Mouse (Mus musculus) forebrain, embryonic 11.5 days (tissue): Measurements from ENCODE around the gene Ralgds. TPM values are rescaled to one million over a fixed set of nuclear protein-coding genes. Genes with fewer than 3 reads are reported as not detected.
A peak's percentile ranks its signal among the peaks of the same experiment; 100 is the strongest.

ENCODE experiments used
- ATAC-seq: fragments of 200-750 bp; cut with Nextera tagmentation; replicated peaks from 2 replicates; pipeline ENCODE4 v1.8.0; 2017; ENCODE audit warnings: moderate TSS enrichment; ENCODE audit not compliant: low FRiP score
- DNase-seq: peaks from one replicate; pipeline ENCODE4 v3.0.0-alpha.2; 2017; ENCODE audit warnings: low spot score
- H3K27ac ChIP-seq: fragments of 300-500 bp; sonication (generic); 2 replicates; pipeline ENCODE4 v1.5.1; 2014; ENCODE audit warnings: low read depth, low read length
- H3K27me3 ChIP-seq: fragments of 300-500 bp; sonication (generic); 2 replicates; pipeline ENCODE4 v1.6.1; 2014; ENCODE audit warnings: mild to moderate bottlenecking, low read length, mixed read lengths; ENCODE audit not compliant: control insufficient read depth, insufficient read depth
- H3K36me3 ChIP-seq: fragments of 300-500 bp; sonication (generic); 2 replicates; pipeline ENCODE4 v1.6.1; 2014; ENCODE audit warnings: mild to moderate bottlenecking, low read length, moderate library complexity, mixed read lengths; ENCODE audit not compliant: control insufficient read depth, insufficient read depth
- H3K4me1 ChIP-seq: fragments of 300-500 bp; sonication (generic); replicated peaks from 2 replicates; pipeline ENCODE4 v1.6.1; 2014; ENCODE audit warnings: low read length, mixed read lengths; ENCODE audit not compliant: control insufficient read depth, insufficient read depth
- H3K4me2 ChIP-seq: fragments of 300-500 bp; sonication (generic); 2 replicates; pipeline ENCODE4 v1.6.1; 2014; ENCODE audit warnings: low read depth, mild to moderate bottlenecking, low read length, moderate library complexity, mixed read lengths; ENCODE audit not compliant: severe bottlenecking
- H3K4me3 ChIP-seq: fragments of 300-500 bp; sonication (generic); 2 replicates; pipeline ENCODE4 v1.5.1; 2014; ENCODE audit warnings: low read depth, low read length
- H3K9ac ChIP-seq: fragments of 300-500 bp; sonication (generic); 2 replicates; pipeline ENCODE4 v1.6.1; 2014; ENCODE audit warnings: low read length
- H3K9me3 ChIP-seq: fragments of 300-500 bp; sonication (generic); 2 replicates; pipeline ENCODE4 v1.6.1; 2016; ENCODE audit warnings: low read length, mixed read lengths; ENCODE audit not compliant: control insufficient read depth
- WGBS: fragments of 180-500 bp; shearing (Covaris S2); extraction: QIAGEN DNeasy Blood & Tissue Kit; methylation state at CpG from one replicate; pipeline ENCODE4 v1.1.7; 2014; 5-methylcytosine and 5-hydroxymethylcytosine counted together
- polyA plus RNA-seq: library from polyadenylated mRNA; unstranded; fragments of >200 nt; fragmentation: Nextera tagmentation; extraction: Ambion mirVana; gene quantifications from 2 replicates; pipeline ENCODE4 v1.2.1, GENCODE M21; 2014

Ralgds gene
- polyA plus RNA-seq, 1 experiment from 2014 or later: 47.6 TPM

GRCm38 (mm10) chr2:28538817-28539128 lies 25.8 kb downstream of the Ralgds start:
- Histone ChIP-seq H3K4me2 (no peak overlapping the region), H3K27ac (no peak overlapping the region), H3K9ac (no peak overlapping the region), H3K27me3 (no peaks in the 10 kb centered on the region), H3K4me1 (peaks cover 19% of the 10 kb centered on the region; the same call in 1 of the 2 replicates), H3K36me3 (no peaks in the 10 kb centered on the region; the same call in 1 of the 2 replicates), H3K4me3 (no peak overlapping the region), H3K9me3 (no peaks in the 10 kb centered on the region)
- WGBS: 67% methylated on average over 1 of the region's 1 CpGs
- no peak for ATAC-seq
- DNase-seq: no peak

- WGBS: 62% methylated on average over 7 of the region's 7 CpGs
Observed at GRCm38 (mm10) chr2:28539206-28539605, 26.3 kb downstream of the Ralgds start.

GRCm38 (mm10) chr2:28539949-28540348 lies 27.0 kb downstream of the Ralgds start:
- WGBS: 87% methylated on average over 2 of the region's 2 CpGs
- no peak for ATAC-seq
- H3K27me3 ChIP-seq: no peaks in the 10 kb centered on the region
- peaks cover 14% of the 10 kb centered on the region; the same call in 1 of the 2 replicates for H3K4me1 ChIP-seq
- no peak overlapping the region for H3K27ac ChIP-seq
- no peak overlapping the region for H3K9ac ChIP-seq
- H3K4me3 ChIP-seq: no peak overlapping the region
- no peaks in the 10 kb centered on the region for H3K9me3 ChIP-seq
- H3K36me3 ChIP-seq: no peaks in the 10 kb centered on the region; the same call in 1 of the 2 replicates
- DNase-seq: no peak
- no peak overlapping the region for H3K4me2 ChIP-seq

More at GRCm38 (mm10) chr2:28539206-28539605, 26.3 kb downstream of the Ralgds start:
- H3K4me3 ChIP-seq: no peak overlapping the region
- no peaks in the 10 kb centered on the region; the same call in 1 of the 2 replicates for H3K36me3 ChIP-seq
- no peak for DNase-seq
- no peak overlapping the region for H3K27ac ChIP-seq
- H3K9ac ChIP-seq: peak overlapping the region; percentile 20; the same call in 1 of the 2 replicates
- H3K9me3 ChIP-seq: no peaks in the 10 kb centered on the region
- 0 out of 2 replicates have a peak, but pooled peaks have one; percentile 31 for ATAC-seq
- peaks cover 16% of the 10 kb centered on the region; the same call in 1 of the 2 replicates for H3K4me1 ChIP-seq
- H3K4me2 ChIP-seq: no peak overlapping the region
- H3K27me3 ChIP-seq: no peaks in the 10 kb centered on the region

- DNase-seq (no peak), ATAC-seq (no peak)
- no peaks in the 10 kb centered on the region for H3K27me3 ChIP-seq
- peaks cover 10% of the 10 kb centered on the region; the same call in 1 of the 2 replicates for H3K4me1 ChIP-seq
- 84% methylated on average over 8 of the region's 8 CpGs for WGBS
- no peak overlapping the region for H3K27ac ChIP-seq
- H3K36me3 ChIP-seq: no peaks in the 10 kb centered on the region; the same call in 1 of the 2 replicates
- no peak overlapping the region for H3K4me2 ChIP-seq
- no peak overlapping the region for H3K9ac ChIP-seq
- H3K9me3 ChIP-seq: no peaks in the 10 kb centered on the region
- H3K4me3 ChIP-seq: no peak overlapping the region
Observed at GRCm38 (mm10) chr2:28540587-28541227, 27.8 kb downstream of the Ralgds start.

GRCm38 (mm10) chr2:28543894-28544293 lies 31.0 kb downstream of the Ralgds start:
- no peak overlapping the region for H3K9ac ChIP-seq
- H3K4me2 ChIP-seq: no peak overlapping the region
- ATAC-seq (no peak), DNase-seq (no peak)
- H3K9me3 ChIP-seq: no peaks in the 10 kb centered on the region
- no peak overlapping the region for H3K27ac ChIP-seq
- no peak overlapping the region for H3K4me3 ChIP-seq
- no peaks in the 10 kb centered on the region; the same call in 1 of the 2 replicates for H3K36me3 ChIP-seq
- no peaks in the 10 kb centered on the region for H3K27me3 ChIP-seq
- WGBS: 95% methylated on average over 8 of the region's 8 CpGs
- H3K4me1 ChIP-seq: no peaks in the 10 kb centered on the region; the same call in 1 of the 2 replicates

GRCm38 (mm10) chr2:28545976-28546375 lies 33.1 kb downstream of the Ralgds start:
- Histone ChIP-seq H3K27ac (no peak overlapping the region), H3K27me3 (no peaks in the 10 kb centered on the region), H3K9ac (no peak overlapping the region), H3K36me3 (no peaks in the 10 kb centered on the region; the same call in 1 of the 2 replicates), H3K4me3 (no peak overlapping the region), H3K4me2 (no peak overlapping the region), H3K4me1 (no peaks in the 10 kb centered on the region), H3K9me3 (no peaks in the 10 kb centered on the region)
- DNase-seq (no peak), ATAC-seq (no peak)

- no peaks in the 10 kb centered on the region for H3K4me1 ChIP-seq
- DNase-seq: no peak
- no peaks in the 10 kb centered on the region for H3K9me3 ChIP-seq
- H3K9ac ChIP-seq: no peak overlapping the region
- no peaks in the 10 kb centered on the region for H3K27me3 ChIP-seq
- H3K36me3 ChIP-seq: no peaks in the 10 kb centered on the region; the same call in 1 of the 2 replicates
- no peak overlapping the region for H3K4me2 ChIP-seq
- no peak for ATAC-seq
- 86% methylated on average over 6 of the region's 6 CpGs for WGBS
- H3K4me3 ChIP-seq: no peak overlapping the region
- H3K27ac ChIP-seq: no peak overlapping the region
Observed at GRCm38 (mm10) chr2:28546560-28546959, 33.6 kb downstream of the Ralgds start.

GRCm38 (mm10) chr2:28547237-28548172 lies 34.6 kb downstream of the Ralgds start:
- 49% methylated on average over 11 of the region's 11 CpGs for WGBS
- Histone ChIP-seq H3K9me3 (no peaks in the 10 kb centered on the region), H3K36me3 (no peaks in the 10 kb centered on the region; the same call in 1 of the 2 replicates), H3K4me2 (no peak overlapping the region), H3K4me1 (no peaks in the 10 kb centered on the region), H3K9ac (no peak overlapping the region), H3K27me3 (no peaks in the 10 kb centered on the region), H3K4me3 (no peak overlapping the region), H3K27ac (no peak overlapping the region)
- DNase-seq (peak; percentile 87), ATAC-seq (no peak; the same call in 1 of the 2 replicates)
